Mouse (Mus musculus) heart, adult 2 months (tissue): ENCODE measurements at regions not wholly inside any gene's neighbourhood (a gene's known extent, or its start where the extent isn't known, plus 50 kb on each side); places are given as distances from the start of the nearest gene placed in this dataset.

Experiments used
- DNase-seq, 2 experiments: peaks; one replicate each; pipeline ENCODE4 v3.0.0; 2021
- H3K27ac ChIP-seq: fragments of 200-600 bp; 2 replicates; pipeline ENCODE4 v1.8.1; 2022
- H3K27me3 ChIP-seq: fragments of 200-500 bp; 2 replicates; pipeline ENCODE4 v1.6.1; 2012; ENCODE audit warnings: mild to moderate bottlenecking, low read length, inconsistent platforms, mixed read lengths; ENCODE audit not compliant: control insufficient read depth, insufficient read depth
- H3K36me3 ChIP-seq: fragments of 200-500 bp; 2 replicates; pipeline ENCODE4 v1.6.1; 2012; ENCODE audit warnings: low read length, inconsistent platforms; ENCODE audit not compliant: control insufficient read depth, insufficient read depth
- H3K4me1 ChIP-seq: fragments of 200-500 bp; 2 replicates; pipeline ENCODE4 v1.6.1; 2011; ENCODE audit warnings: low read length; ENCODE audit not compliant: control insufficient read depth, insufficient read depth
- H3K4me3 ChIP-seq: fragments of 200-600 bp; 2 replicates; pipeline ENCODE4 v1.8.1; 2022
- H3K79me2 ChIP-seq: fragments of 200-500 bp; replicated peaks from 2 replicates; pipeline ENCODE4 v1.6.1; 2012; ENCODE audit warnings: mild to moderate bottlenecking, inconsistent platforms, low read length, moderate library complexity, mixed read lengths; ENCODE audit not compliant: control insufficient read depth, insufficient read depth
- H3K9ac ChIP-seq: fragments of 200-500 bp; 2 replicates; pipeline ENCODE4 v1.6.1; 2012; ENCODE audit warnings: low read depth, mild to moderate bottlenecking, control low read depth, inconsistent platforms, low read length, mixed read lengths
- CTCF ChIP-seq: fragments of 200-600 bp; IDR thresholded peaks from 2 replicates; pipeline ENCODE4 v1.8.1; 2022; ENCODE audit warnings: antibody characterized with exemption, mild to moderate bottlenecking, moderate library complexity
- EP300 ChIP-seq: fragments of 200-500 bp; IDR thresholded peaks from 2 replicates; pipeline ENCODE4 v1.6.1; 2011; ENCODE audit warnings: low read depth, low read length, control low read depth; ENCODE audit not compliant: insufficient read depth
- POLR2A ChIP-seq: fragments of 200-500 bp; IDR thresholded peaks from 2 replicates; pipeline ENCODE4 v1.6.1; 2011; ENCODE audit warnings: mild to moderate bottlenecking, low read depth, low read length, control low read depth; ENCODE audit not compliant: insufficient read depth
- WGBS: fragments of 180-500 bp; shearing (Covaris S2); methylation state at CpG from one replicate; pipeline ENCODE4 v1.1.7; 2018; 5-methylcytosine and 5-hydroxymethylcytosine counted together
- intact Hi-C: fragments of 180-260 bp; cut with DNase I; formaldehyde crosslinking; loops from one replicate; pipeline ENCODE4 v1.15.1; 2025

DNA sequence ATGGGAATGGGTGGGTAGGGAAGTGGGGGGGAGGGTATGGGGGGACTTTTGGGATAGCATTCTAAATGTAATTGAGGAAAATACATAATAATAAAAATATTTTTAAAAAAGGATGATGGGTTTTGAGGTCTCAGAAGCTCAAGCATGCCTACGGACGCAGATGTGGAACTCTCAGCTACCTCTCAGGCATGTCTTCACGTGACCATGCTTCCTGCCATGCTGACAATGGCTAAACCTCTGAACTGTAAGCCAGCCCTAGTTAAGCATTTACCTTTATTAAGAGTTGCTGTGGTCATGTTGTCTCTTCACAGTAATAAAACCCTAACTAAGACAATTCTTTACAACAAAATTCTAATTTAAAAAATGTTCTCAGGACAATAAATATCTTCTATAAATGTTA lies 80.0 kb downstream of the Tex36 start:
- 84% methylated on average over 3 of the region's 3 CpGs for WGBS
- no peak overlapping the region for H3K27ac ChIP-seq
- no peaks in the 10 kb centered on the region for H3K36me3 ChIP-seq
- no peaks in the 10 kb centered on the region for H3K27me3 ChIP-seq
- H3K4me3 ChIP-seq = no peak overlapping the region
- TF ChIP-seq POLR2A (no peak), EP300 (no peak), CTCF (no peak)
- intact Hi-C loops = no loop called here
- H3K79me2 ChIP-seq = no peaks in the 10 kb centered on the region
- H3K9ac ChIP-seq = no peak overlapping the region
- no peaks in the 10 kb centered on the region for H3K4me1 ChIP-seq
- DNase-seq = no peak

DNA sequence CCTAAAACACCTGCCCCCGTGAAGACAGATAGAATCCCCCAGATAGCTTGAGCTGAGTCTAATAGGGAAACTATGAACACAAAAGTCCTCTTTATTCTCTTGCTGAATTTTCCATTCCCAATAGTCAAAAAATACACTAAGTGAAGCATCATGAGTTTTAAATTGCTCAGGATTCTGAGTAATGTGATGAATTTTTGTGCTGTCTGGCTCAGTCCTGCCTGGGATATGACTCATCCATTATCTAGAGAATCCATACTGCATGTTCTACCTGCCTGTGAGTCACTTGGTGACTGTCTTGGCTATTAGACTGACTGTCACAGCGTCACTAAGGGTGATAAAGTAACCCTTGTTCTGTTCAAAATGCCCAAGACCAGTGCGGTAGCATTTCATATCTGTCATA lies 83.0 kb downstream of the Tex36 start:
- no peak for TF ChIP-seq CTCF
- TF ChIP-seq EP300 = no peak
- TF ChIP-seq POLR2A = no peak
- 63% methylated on average over 3 of the region's 3 CpGs for WGBS
- intact Hi-C loops = no loop called here

DNA sequence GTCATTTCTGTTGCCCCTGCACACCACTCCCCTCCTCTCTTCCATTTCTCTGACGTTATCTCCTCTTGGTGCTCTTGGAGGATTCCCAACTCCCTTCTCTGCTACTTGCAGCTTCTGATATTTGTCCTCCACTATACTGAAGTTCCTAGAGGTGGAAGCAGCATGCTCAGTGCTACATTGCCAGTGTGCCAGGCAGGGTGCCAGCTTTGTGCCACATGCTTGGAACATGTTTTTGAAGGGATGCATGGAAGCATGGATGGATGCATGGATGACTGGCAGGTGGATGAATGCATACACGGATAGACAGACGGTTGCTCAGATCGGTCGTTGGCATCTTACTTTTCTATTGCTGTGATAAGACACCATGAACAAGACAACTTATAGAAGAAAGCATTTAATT lies 84.4 kb downstream of the Tex36 start:
- H3K27ac ChIP-seq = no peak overlapping the region
- 82% methylated on average over 5 of the region's 5 CpGs for WGBS
- H3K4me3 ChIP-seq = no peak overlapping the region
- intact Hi-C loops = no loop called here
- no peaks in the 10 kb centered on the region for H3K36me3 ChIP-seq
- DNase-seq = no peak
- no peaks in the 10 kb centered on the region for H3K27me3 ChIP-seq
- no peak for TF ChIP-seq EP300
- no peak for TF ChIP-seq CTCF
- no peak for TF ChIP-seq POLR2A
- no peaks in the 10 kb centered on the region for H3K79me2 ChIP-seq
- no peaks in the 10 kb centered on the region for H3K4me1 ChIP-seq
- H3K9ac ChIP-seq = no peak overlapping the region

More for the DNA sequence above, 83.0 kb downstream of the Tex36 start:
- Histone ChIP-seq H3K4me3 (no peak overlapping the region), H3K27ac (no peak overlapping the region), H3K36me3 (no peaks in the 10 kb centered on the region), H3K27me3 (no peaks in the 10 kb centered on the region), H3K9ac (no peak overlapping the region), H3K79me2 (no peaks in the 10 kb centered on the region), H3K4me1 (no peaks in the 10 kb centered on the region)
- DNase-seq = no peak

DNA sequence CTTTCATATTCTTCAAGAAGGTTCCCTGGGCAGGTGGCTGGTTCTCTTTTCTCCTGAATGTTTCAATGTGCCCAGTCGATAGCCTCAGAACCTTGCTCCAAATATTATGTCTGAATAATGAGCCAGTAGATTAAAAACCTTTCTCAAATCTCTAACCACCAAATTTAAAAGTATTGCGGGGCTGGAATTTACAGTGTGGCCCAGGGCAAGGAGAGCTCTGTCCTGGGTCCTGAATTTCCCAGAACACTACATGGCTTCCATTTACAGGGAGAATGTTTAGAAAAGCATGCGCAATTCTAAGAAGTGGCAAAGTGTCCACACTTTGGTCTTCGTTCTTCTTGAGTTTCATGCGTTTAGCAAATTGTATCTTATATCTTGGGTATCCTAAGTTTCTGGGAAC lies 91.0 kb downstream of the Tex36 start:
- DNase-seq = no peak
- 40% methylated on average over 5 of the region's 5 CpGs for WGBS
- Histone ChIP-seq H3K79me2 (no peaks in the 10 kb centered on the region), H3K27ac (no peak overlapping the region), H3K36me3 (no peaks in the 10 kb centered on the region), H3K27me3 (no peaks in the 10 kb centered on the region), H3K9ac (no peak overlapping the region), H3K4me1 (no peaks in the 10 kb centered on the region), H3K4me3 (no peak overlapping the region)
- TF ChIP-seq CTCF (no peak), POLR2A (no peak), EP300 (no peak)
- intact Hi-C loops = no loop called here

DNA sequence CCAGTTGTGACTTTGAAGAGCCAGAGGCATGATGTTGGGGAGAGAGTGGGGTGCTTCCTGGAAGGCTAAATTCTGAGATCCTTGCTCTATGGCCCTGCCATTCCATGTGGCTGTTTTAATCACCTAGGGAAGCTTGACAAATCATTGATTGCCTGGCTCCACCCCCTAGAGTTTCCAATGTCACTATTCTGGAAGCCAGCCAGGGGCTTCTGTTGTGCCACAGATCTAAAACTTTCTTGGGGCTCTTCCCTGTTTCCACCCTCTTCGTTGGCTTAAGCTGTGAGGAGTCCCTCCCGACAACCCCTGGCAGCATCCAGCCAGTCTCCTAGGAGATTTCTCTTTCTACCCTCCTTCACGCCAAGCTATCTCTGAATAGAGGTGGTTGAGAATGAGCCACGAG lies 92.5 kb downstream of the Tex36 start:
- Histone ChIP-seq H3K79me2 (no peaks in the 10 kb centered on the region), H3K27me3 (no peaks in the 10 kb centered on the region), H3K9ac (no peak overlapping the region), H3K36me3 (no peaks in the 10 kb centered on the region), H3K4me1 (no peaks in the 10 kb centered on the region), H3K27ac (no peak overlapping the region), H3K4me3 (no peak overlapping the region)
- intact Hi-C loops = no loop called here
- no peak for TF ChIP-seq CTCF
- TF ChIP-seq POLR2A = no peak
- TF ChIP-seq EP300 = no peak
- 57% methylated on average over 4 of the region's 4 CpGs for WGBS
- DNase-seq = no peak

DNA sequence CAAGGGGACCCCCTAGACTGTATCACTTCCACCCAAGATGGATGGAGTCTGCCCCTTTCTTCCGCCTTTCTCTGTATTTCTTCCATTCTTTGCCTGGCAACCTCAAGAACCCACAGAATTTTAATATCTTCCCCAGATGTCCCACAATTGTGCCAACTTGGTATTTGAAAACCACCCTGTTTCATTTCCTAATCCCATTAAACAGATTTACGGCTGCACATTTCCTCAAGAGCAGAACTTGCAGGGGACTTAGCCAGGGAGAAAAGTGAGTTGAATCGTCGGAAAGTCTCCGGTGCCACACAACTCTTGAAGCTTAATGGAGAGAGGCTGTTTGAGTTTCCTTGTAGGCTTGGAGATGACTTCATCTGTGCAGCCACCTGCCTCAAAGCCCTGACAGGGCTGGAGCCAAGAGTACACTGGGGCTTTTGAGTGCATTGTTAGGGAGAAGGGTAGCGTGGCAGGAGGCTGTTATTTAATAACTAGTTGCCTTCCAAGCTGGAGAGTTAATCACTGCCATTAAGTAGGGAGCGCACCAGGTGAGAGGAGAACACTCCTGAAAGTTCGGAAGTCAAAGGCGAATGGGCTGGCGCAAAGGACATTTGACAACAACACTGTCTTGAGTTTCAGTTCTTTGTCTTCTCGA lies 93.5 kb downstream of the Tex36 start:
- Histone ChIP-seq H3K9ac (no peak overlapping the region), H3K36me3 (no peaks in the 10 kb centered on the region), H3K27ac (no peak overlapping the region), H3K27me3 (no peaks in the 10 kb centered on the region), H3K4me1 (no peaks in the 10 kb centered on the region), H3K4me3 (no peak overlapping the region), H3K79me2 (no peaks in the 10 kb centered on the region)
- intact Hi-C loops = no loop called here
- no peak for TF ChIP-seq POLR2A
- no peak for DNase-seq
- WGBS = 81% methylated on average over 11 of the region's 11 CpGs
